Mouse (Mus musculus) G1E (cell line): Measurements from ENCODE around the gene Agap1. TPM values are rescaled to one million over a fixed set of nuclear protein-coding genes. Genes with fewer than 3 reads are reported as not detected.
"Not testable (repeated sequence)": the region's sequence is repeated elsewhere in the genome, so short reads cannot be mapped to it uniquely, and the experiment has no call there.

ENCODE experiments used
- ATAC-seq: 2 replicates; pipeline ENCODE4 v1.8.0; 2016; ENCODE audit warnings: mild to moderate bottlenecking; ENCODE audit not compliant: insufficient number of reproducible peaks, poor library complexity, low FRiP score, severe bottlenecking; ENCODE audit errors: extremely low read depth
- DNase-seq: peaks from one replicate; pipeline ENCODE4 v3.0.0; 2012; ENCODE audit warnings: low spot score
- H3K27me3 ChIP-seq: 2 replicates; pipeline ENCODE4 v1.6.1; 2012; ENCODE audit warnings: mild to moderate bottlenecking, low read length, inconsistent platforms; ENCODE audit not compliant: insufficient read depth
- H3K36me3 ChIP-seq: replicated peaks from 2 replicates; pipeline ENCODE3; 2012; ENCODE audit warnings: mild to moderate bottlenecking, inconsistent platforms
- H3K4me1 ChIP-seq: 2 replicates; pipeline ENCODE4 v1.6.1; 2012; ENCODE audit warnings: low read depth, low read length, inconsistent platforms, mixed read lengths; ENCODE audit not compliant: insufficient read depth
- H3K4me3 ChIP-seq: 2 replicates; pipeline ENCODE4 v1.5.1; 2012; ENCODE audit warnings: low read depth, mild to moderate bottlenecking, inconsistent platforms, low read length, moderate library complexity, mixed read lengths
- H3K9me3 ChIP-seq: replicated peaks from 2 replicates; pipeline ENCODE4 v1.6.1; 2012; ENCODE audit warnings: inconsistent platforms
- CTCF ChIP-seq: IDR thresholded peaks from 2 replicates; pipeline ENCODE4 v1.5.1; 2012; ENCODE audit warnings: low read depth, low read length, inconsistent platforms, mixed read lengths
- GATA1 ChIP-seq: IDR thresholded peaks from 2 replicates; pipeline ENCODE4 v1.6.1; 2012; ENCODE audit warnings: borderline replicate concordance, low read length, inconsistent platforms, mixed read lengths
- GATA2 ChIP-seq: IDR thresholded peaks from 2 replicates; pipeline ENCODE4 v1.6.1; 2012; ENCODE audit warnings: low read depth, low read length, inconsistent platforms, borderline replicate concordance
- POLR2AphosphoS5 ChIP-seq: IDR thresholded peaks from 2 replicates; pipeline ENCODE4 v1.6.1; 2012; ENCODE audit warnings: low read depth, low read length, inconsistent platforms; ENCODE audit not compliant: insufficient replicate concordance
- TAL1 ChIP-seq: conservative IDR thresholded peaks from 2 replicates; pipeline ENCODE4 v1.6.1; 2012; ENCODE audit warnings: low read depth, low read length, inconsistent platforms, mixed read lengths
- polyA plus RNA-seq: library from polyadenylated mRNA; stranded (reverse); fragments of >175 nt; gene quantifications from 2 replicates; pipeline ENCODE4 v1.2.3, GENCODE M21; 2012
- total RNA-seq, 2 experiments: library from RNA; stranded (forward) in 1 of 2; stranded (reverse) in 1 of 2; fragments of 200-1000 nt in 1 of 2; fragments of >200 nt in 1 of 2; fragmentation: Nextera tagmentation in 1 of 2; gene quantifications; 2 replicates each; pipeline ENCODE4 v1.2.3; 2014 to 2017

The Agap1 gene
- total and polyA plus RNA-seq, 3 experiments = 0.01 to 0.45 (median 0.16) TPM

DNA sequence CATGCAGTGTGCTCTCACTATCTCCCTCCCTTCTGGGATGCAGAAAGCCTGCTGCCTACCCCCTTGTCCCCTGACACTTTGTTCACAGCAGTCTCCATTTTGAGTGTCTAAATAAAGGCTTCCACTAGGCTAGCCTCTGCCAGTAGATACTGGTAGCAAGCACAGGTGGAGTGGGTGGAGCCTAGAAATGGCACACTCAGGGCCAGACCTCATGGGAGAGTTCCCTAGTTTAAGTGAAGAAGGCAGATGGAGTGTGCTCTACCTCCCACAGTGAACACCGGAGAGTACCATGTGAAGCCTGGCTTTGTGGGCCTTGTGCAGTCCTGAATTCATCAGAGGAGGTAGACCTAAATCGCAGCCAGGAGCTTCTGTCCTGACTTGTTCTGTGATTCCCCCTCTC, 46.3 kb downstream of the Agap1 start:
- Histone ChIP-seq H3K36me3 (no peaks in the 10 kb centered on the region), H3K9me3 (peaks cover 84% of the 10 kb centered on the region), H3K27me3 (no peaks in the 10 kb centered on the region), H3K4me3 (no peak overlapping the region), H3K4me1 (no peaks in the 10 kb centered on the region)
- no peak for TF ChIP-seq GATA1
- no peak for TF ChIP-seq POLR2AphosphoS5
- TF ChIP-seq GATA2 = no peak
- TF ChIP-seq TAL1 = no peak
- ATAC-seq (no peak), DNase-seq (no peak)

DNA sequence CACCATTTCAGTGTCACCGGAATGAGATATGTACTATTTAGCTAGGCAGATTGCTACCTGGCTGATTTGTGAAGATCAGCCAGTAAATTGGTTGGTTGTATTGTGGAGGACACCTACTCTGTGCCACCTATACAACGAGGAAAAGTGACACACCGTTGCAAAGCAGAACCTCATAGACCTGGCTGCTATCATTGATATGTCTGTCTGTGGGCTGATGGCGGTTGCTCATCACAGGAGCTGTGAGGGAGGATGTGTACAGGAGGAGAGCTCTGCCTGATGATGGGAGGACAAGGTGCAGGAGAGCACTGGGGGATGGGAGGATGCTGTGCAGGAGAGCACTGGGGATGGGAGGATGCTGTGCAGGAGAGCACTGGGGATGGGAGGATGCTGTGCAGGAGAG, 46.7 kb downstream of the Agap1 start:
- no peaks in the 10 kb centered on the region for H3K4me1 ChIP-seq
- H3K36me3 ChIP-seq = no peaks in the 10 kb centered on the region
- no peak overlapping the region for H3K4me3 ChIP-seq
- no peaks in the 10 kb centered on the region for H3K27me3 ChIP-seq
- TF ChIP-seq GATA2 (no peak), GATA1 (no peak), CTCF (no peak), TAL1 (no peak), POLR2AphosphoS5 (no peak)
- ATAC-seq (no peak), DNase-seq (no peak)
- peaks cover 83% of the 10 kb centered on the region for H3K9me3 ChIP-seq

DNA sequence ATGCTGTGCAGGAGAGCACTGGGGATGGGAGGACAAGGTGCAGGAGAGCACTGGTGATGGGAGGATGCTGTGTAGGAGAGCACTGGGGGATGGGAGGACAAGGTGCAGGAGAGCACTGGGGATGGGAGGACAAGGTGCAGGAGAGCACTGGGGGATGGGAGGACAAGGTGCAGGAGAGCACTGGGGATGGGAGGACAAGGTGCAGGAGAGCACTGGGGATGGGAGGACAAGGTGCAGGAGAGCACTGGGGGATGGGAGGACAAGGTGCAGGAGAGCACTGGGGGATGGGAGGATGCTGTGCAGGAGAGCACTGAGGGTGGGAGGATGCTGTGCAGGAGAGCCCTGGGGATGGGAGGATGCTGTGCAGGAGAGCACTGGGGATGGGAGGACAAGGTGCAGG, 47.3 kb downstream of the Agap1 start:
- not testable (repeated sequence) for H3K4me1 ChIP-seq, DNase-seq

DNA sequence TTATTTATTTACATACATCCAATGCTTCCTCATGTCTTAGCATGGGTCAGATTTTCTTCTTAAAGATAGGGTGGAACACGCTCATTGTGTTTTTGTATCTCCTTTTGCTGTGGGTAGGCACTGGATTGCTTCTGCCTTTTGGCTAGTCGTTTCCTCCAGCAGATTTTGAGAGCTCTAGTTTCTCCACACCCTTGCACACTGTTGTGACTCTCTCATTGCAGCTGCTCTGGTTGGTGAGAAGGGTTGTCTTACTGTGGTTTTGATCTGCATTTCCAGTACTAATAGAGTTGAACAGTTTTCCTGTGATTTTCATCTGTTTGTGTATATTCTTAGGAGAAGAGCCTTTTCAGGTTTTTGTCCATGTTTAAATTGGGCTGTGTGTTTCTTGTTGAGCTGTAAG, 54.6 kb downstream of the Agap1 start:
- TF ChIP-seq GATA1 = no peak
- no peak for TF ChIP-seq GATA2
- no peak for TF ChIP-seq CTCF
- DNase-seq = no peak
- H3K9me3 ChIP-seq = peaks cover 67% of the 10 kb centered on the region
- H3K27me3 ChIP-seq = no peaks in the 10 kb centered on the region
- H3K4me1 ChIP-seq = no peaks in the 10 kb centered on the region
- ATAC-seq = no peak
- H3K4me3 ChIP-seq = no peak overlapping the region
- no peaks in the 10 kb centered on the region for H3K36me3 ChIP-seq

More for the DNA sequence above, 47.3 kb downstream of the Agap1 start:
- ATAC-seq, H3K4me3 ChIP-seq, H3K36me3 ChIP-seq, H3K27me3 ChIP-seq: not testable (repeated sequence)
- peaks cover 81% of the 10 kb centered on the region for H3K9me3 ChIP-seq

DNA sequence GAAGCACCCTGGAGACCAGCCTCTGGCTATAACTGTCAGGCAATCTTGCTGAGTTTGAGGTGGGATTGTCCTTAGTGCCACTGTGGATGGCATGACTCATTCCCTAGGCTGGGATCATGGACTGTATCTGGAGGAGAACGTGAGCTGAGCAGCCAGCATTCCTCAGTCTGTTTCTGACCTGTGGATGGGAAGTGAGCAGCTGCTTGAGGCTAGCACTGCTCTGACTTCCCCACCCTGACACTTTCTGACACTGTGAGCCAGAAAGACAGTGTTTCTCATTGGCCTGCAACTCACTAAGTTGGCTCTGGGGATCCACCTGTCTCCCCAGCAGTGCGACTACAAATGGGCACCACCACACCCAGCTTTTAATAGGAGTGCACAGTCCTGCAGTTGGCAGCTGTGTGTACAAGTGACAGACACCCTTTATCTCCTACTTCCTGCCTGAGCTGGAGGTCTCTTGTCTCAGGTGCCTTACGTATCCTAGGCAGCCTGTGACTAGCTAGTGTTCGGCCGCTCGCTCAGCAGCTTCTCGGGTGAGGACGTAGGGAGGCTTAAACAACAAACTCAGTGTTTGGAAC, 55.2 kb downstream of the Agap1 start:
- Histone ChIP-seq H3K4me3 (no peak overlapping the region), H3K4me1 (no peaks in the 10 kb centered on the region), H3K27me3 (no peaks in the 10 kb centered on the region), H3K9me3 (peaks cover 67% of the 10 kb centered on the region), H3K36me3 (no peaks in the 10 kb centered on the region)
- TF ChIP-seq CTCF (no peak), GATA2 (no peak), GATA1 (no peak), POLR2AphosphoS5 (no peak), TAL1 (no peak)
- ATAC-seq (no peak), DNase-seq (no peak)

DNA sequence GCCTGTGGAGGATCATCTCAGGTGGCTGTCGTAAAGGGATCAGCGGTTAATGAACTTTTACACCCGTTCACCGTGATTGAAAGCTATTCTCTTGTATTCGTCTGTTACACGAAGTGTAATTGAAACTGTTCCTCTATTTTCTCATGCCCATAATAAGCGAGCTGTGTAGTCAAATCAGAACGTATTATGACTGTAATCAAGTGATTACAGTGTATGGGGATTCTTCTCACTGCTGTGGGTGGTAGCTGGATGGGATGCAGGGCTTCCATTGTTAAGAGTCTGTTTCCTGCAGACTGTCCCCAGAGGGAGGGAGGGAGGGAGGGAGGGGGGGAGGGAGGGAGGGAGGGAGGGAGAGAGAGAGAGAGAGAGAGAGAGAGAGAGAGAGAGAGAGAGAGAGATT, 56.1 kb downstream of the Agap1 start:
- ATAC-seq (no peak), DNase-seq (no peak)
- H3K27me3 ChIP-seq = no peaks in the 10 kb centered on the region
- no peak overlapping the region for H3K4me3 ChIP-seq
- H3K36me3 ChIP-seq = no peaks in the 10 kb centered on the region
- peaks cover 69% of the 10 kb centered on the region for H3K9me3 ChIP-seq
- TF ChIP-seq GATA1 = no peak
- no peaks in the 10 kb centered on the region for H3K4me1 ChIP-seq

DNA sequence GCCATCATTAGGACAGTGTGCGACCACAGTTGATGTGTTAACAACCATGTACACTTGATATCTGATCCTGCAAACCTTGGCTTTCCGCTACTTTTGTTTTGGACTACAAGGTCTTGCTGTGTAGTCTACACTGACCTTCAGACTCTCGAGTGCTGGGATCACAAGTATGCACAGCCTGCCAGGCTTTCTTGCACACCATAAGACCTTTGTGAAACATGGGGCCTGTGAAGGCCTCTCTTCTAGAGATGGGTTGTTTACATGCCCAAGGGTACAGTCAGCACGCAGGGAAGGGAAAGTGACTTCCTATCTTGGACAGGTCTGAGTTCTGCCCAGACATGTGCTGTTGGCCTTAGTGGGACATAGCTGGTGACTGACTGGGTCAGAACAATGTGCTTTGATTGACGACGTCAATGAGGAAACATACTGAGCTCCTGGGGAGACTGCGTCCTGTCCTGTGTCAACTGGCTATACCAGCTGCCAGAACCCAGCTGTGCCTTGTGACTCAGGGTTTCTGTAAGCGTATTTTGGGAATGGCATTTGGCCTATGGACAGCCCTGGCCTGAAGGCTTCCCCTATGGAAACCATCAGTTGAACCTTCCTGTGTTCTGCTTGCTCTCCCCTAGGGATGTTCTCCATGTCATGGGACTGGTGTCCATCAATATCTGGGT, 59.1 kb downstream of the Agap1 start:
- ATAC-seq (no peak), DNase-seq (no peak)
- H3K4me1 ChIP-seq = no peaks in the 10 kb centered on the region
- H3K4me3 ChIP-seq = no peak overlapping the region
- TF ChIP-seq GATA1 (no peak), GATA2 (no peak), POLR2AphosphoS5 (no peak), CTCF (no peak), TAL1 (no peak)
- H3K9me3 ChIP-seq = peaks cover 81% of the 10 kb centered on the region
- H3K27me3 ChIP-seq = no peaks in the 10 kb centered on the region
- H3K36me3 ChIP-seq = no peaks in the 10 kb centered on the region
